Mouse (Mus musculus) cerebellum, postnatal 4 days (tissue): Measurements from ENCODE around the gene Zcchc10.
A peak's percentile ranks its signal among the peaks of the same experiment; 100 is the strongest.
"Not testable (repeated sequence)": the region's sequence is repeated elsewhere in the genome, so short reads cannot be mapped to it uniquely, and the experiment has no call there.

ENCODE experiments used
- DNase-seq, 2 experiments: peaks; one replicate each; pipeline ENCODE4 v3.0.0; 2022; ENCODE audit warnings: low spot score in 2 of 2, mixed read lengths in 1 of 2

The Zcchc10 gene

GRCm38 (mm10) chr11:53324512-53324968 lies at the start of gene Zcchc10:
Zcchc10 (plus strand) TSS chr11:53324679.
- peak; percentile 58 to 79 for DNase-seq

GRCm38 (mm10) chr11:53275358-53275757 lies 49.1 kb upstream of the Zcchc10 start:
- DNase-seq = no peak

GRCm38 (mm10) chr11:53278411-53278810 lies 46.1 kb upstream of the Zcchc10 start:
- DNase-seq = no peak

- DNase-seq = no peak
These were observed 38.6 kb upstream of the Zcchc10 start for GRCm38 (mm10) chr11:53285885-53286284.

- DNase-seq = not testable (repeated sequence)
These were observed 34.3 kb upstream of the Zcchc10 start for GRCm38 (mm10) chr11:53290187-53290586.

GRCm38 (mm10) chr11:53290871-53291270 lies 33.6 kb upstream of the Zcchc10 start:
- DNase-seq = no peak

- no peak for DNase-seq
These were observed 30.0 kb upstream of the Zcchc10 start for GRCm38 (mm10) chr11:53294441-53294840.

GRCm38 (mm10) chr11:53296880-53297279 lies 27.6 kb upstream of the Zcchc10 start:
- no peak for DNase-seq

GRCm38 (mm10) chr11:53297947-53298860 lies 26.3 kb upstream of the Zcchc10 start:
- no peak for DNase-seq

GRCm38 (mm10) chr11:53299551-53300329 lies 24.7 kb upstream of the Zcchc10 start:
- DNase-seq = peak in 1 of 2 experiments; percentile 52

GRCm38 (mm10) chr11:53300330-53301166 lies 23.9 kb upstream of the Zcchc10 start, which contains the start of gene Hspa4:
Hspa4 (minus strand) TSS chr11:53300457.
- peak; percentile 95 to 97 for DNase-seq

GRCm38 (mm10) chr11:53301167-53301515 lies 23.3 kb upstream of the Zcchc10 start:
- DNase-seq = no peak

- DNase-seq = no peak
These were observed 20.2 kb upstream of the Zcchc10 start for GRCm38 (mm10) chr11:53304044-53304840.

- DNase-seq = no peak
These were observed 17.5 kb upstream of the Zcchc10 start for GRCm38 (mm10) chr11:53306965-53307364.

- DNase-seq = no peak
These were observed 16.9 kb upstream of the Zcchc10 start for GRCm38 (mm10) chr11:53307558-53308065.

- DNase-seq = no peak
These were observed 16.1 kb upstream of the Zcchc10 start for GRCm38 (mm10) chr11:53308251-53308864.

- no peak for DNase-seq
These were observed 15.6 kb upstream of the Zcchc10 start for GRCm38 (mm10) chr11:53308884-53309310.

- no peak for DNase-seq
These were observed 13.1 kb upstream of the Zcchc10 start for GRCm38 (mm10) chr11:53311385-53311784.

GRCm38 (mm10) chr11:53312823-53313222 lies 11.7 kb upstream of the Zcchc10 start:
- not testable (repeated sequence) for DNase-seq

GRCm38 (mm10) chr11:53314770-53315173 lies 9.7 kb upstream of the Zcchc10 start:
- DNase-seq = no peak
